Comparison of ENCODE assay signal across 10 mouse cellular contexts in genomic region chr4:63622378-63622835, GRCm38 (mm10). TPM values are rescaled to one million over a fixed set of nuclear protein-coding genes. Genes with fewer than 3 reads are reported as not detected.
DNase-seq lines count a peak whose midpoint lies in the region; ATAC-seq and TF ChIP-seq lines count a peak whose summit lies in the region.
"Had no signal": no experiment of that assay in that cellular context is flagged by ENCODE, and none has a peak within 500 bp of the region (broad histone marks: within the 10 kb centered on the region; RNA-seq: fewer than 3 reads in every experiment).

Gene Tex48, minus strand, starts transcription at chr4:63622428.

- no peak within 1 kb of the TSS for H3K9ac ChIP-seq in neural tube, embryonic 15.5 days (replicated peaks)
- H3K9ac ChIP-seq in neural tube, embryonic 11.5 days (ENCODE audit: low read length), result no peak within 1 kb of the TSS
- H3K9ac ChIP-seq: hindbrain, embryonic 15.5 days; neural tube, embryonic 12.5 days had no signal

- H3K27me3 ChIP-seq in neural tube, embryonic 15.5 days (replicated peaks), result no peaks in the 10 kb centered on the region
- H3K27me3 ChIP-seq in neural tube, embryonic 11.5 days (ENCODE audit: control insufficient read depth, insufficient read depth, low read length), result no peaks in the 10 kb centered on the region
- H3K27me3 ChIP-seq: hindbrain, embryonic 15.5 days; neural tube, embryonic 12.5 days had no signal

- peak; percentile 49 for TF ChIP-seq CTCF in gastrocnemius, adult 2 months (IDR thresholded peaks at IDR 0.05)

- no peak within 1 kb of the TSS for H3K4me3 ChIP-seq in gastrocnemius, adult 2 months
- H3K4me3 ChIP-seq in neural tube, embryonic 15.5 days (replicated peaks), result no peak within 1 kb of the TSS
- H3K4me3 ChIP-seq in neural tube, embryonic 11.5 days (ENCODE audit: low read depth, low read length), result no peak within 1 kb of the TSS
- H3K4me3 ChIP-seq: hindbrain, embryonic 15.5 days; neural tube, embryonic 12.5 days had no signal

- DNase-seq in gastrocnemius, adult 2 months, result peak; percentile 27
- DNase-seq in gastrocnemius, postnatal 4 days (ENCODE audit: low spot score in 2 of 2), result no peak
- peak; percentile 45 for DNase-seq in neural tube, embryonic 10.5 days (ENCODE audit: extremely low spot score, low spot score)
- peak; percentile 72 for DNase-seq in embryo, embryonic 10 days (ENCODE audit: low spot score)
- peak; percentile 54 for DNase-seq in neural tube, embryonic 11.5 days (ENCODE audit: low spot score)
- no peak for DNase-seq in urinary bladder, postnatal 36 days (ENCODE audit: low spot score in 2 of 2)

- no peak within 1 kb of the TSS for H3K27ac ChIP-seq in gastrocnemius, adult 2 months
- no peak within 1 kb of the TSS for H3K27ac ChIP-seq in neural tube, embryonic 15.5 days (replicated peaks)
- no peak within 1 kb of the TSS for H3K27ac ChIP-seq in neural tube, embryonic 11.5 days (ENCODE audit: low read depth, low read length)
- H3K27ac ChIP-seq: hindbrain, embryonic 15.5 days; neural tube, embryonic 12.5 days had no signal

- H3K9me3 ChIP-seq in neural tube, embryonic 15.5 days (replicated peaks), result no peaks in the 10 kb centered on the region
- H3K9me3 ChIP-seq in neural tube, embryonic 11.5 days (ENCODE audit: control insufficient read depth, low read length), result no peaks in the 10 kb centered on the region
- H3K9me3 ChIP-seq: hindbrain, embryonic 15.5 days; neural tube, embryonic 12.5 days had no signal

- intact Hi-C loops in gastrocnemius, adult 2 months (cut with DNase I), result loop anchor here (10.0 kb wide), 1 partner anchor 222 kb away; no protein-coding TSS in a partner anchor

- no peak within 1 kb of the TSS for H3K4me2 ChIP-seq in neural tube, embryonic 15.5 days
- H3K4me2 ChIP-seq in neural tube, embryonic 11.5 days (ENCODE audit: low read depth), result no peak within 1 kb of the TSS
- H3K4me2 ChIP-seq: hindbrain, embryonic 15.5 days; neural tube, embryonic 12.5 days had no signal

- WGBS in neural tube, embryonic 15.5 days, result 55% methylated on average over 5 of the region's 5 CpGs
- WGBS in neural tube, embryonic 11.5 days, result 64% methylated on average over 5 of the region's 5 CpGs

- no peak for ATAC-seq in neural tube, embryonic 15.5 days (ENCODE audit: low FRiP score)
- no peak for ATAC-seq in neural tube, embryonic 11.5 days (ENCODE audit: insufficient read depth, low FRiP score, low TSS enrichment)
- no peak; the same call in 1 of the 2 replicates for ATAC-seq in frontal cortex, adult (ENCODE audit: low TSS enrichment)

- no peaks in the 10 kb centered on the region for H3K4me1 ChIP-seq in neural tube, embryonic 15.5 days
- no peaks in the 10 kb centered on the region for H3K4me1 ChIP-seq in neural tube, embryonic 11.5 days (ENCODE audit: control insufficient read depth, insufficient read depth, low read length)
- H3K4me1 ChIP-seq: hindbrain, embryonic 15.5 days; neural tube, embryonic 12.5 days had no signal

- no peaks in the 10 kb centered on the region for H3K36me3 ChIP-seq in neural tube, embryonic 15.5 days
- H3K36me3 ChIP-seq in neural tube, embryonic 11.5 days (ENCODE audit: control insufficient read depth, insufficient read depth, low read length), result no peaks in the 10 kb centered on the region
- H3K36me3 ChIP-seq: hindbrain, embryonic 15.5 days; neural tube, embryonic 12.5 days had no signal

RNA-seq across cellular contexts. Expression of gene Tex48, which starts in this region (rescaled TPM):
- not detected for total RNA-seq in gastrocnemius, adult 2 months (2021)
- not detected for total RNA-seq in gastrocnemius, postnatal 4 days (2021)
- polyA plus RNA-seq in neural tube, embryonic 15.5 days (2015; fragmentation: Nextera tagmentation; extraction: Ambion mirVana), result not detected in 2 replicates
- not detected in 2 replicates for polyA plus RNA-seq in neural tube, embryonic 11.5 days (2014; fragmentation: Nextera tagmentation; extraction: Ambion mirVana)
- polyA plus RNA-seq: hindbrain, embryonic 15.5 days; neural tube, embryonic 12.5 days had no signal

Comparison
In these comparisons a context has a peak if more than half of its experiments do, and no peak if none do; other contexts are left out.
1. Peak in DNase-seq in gastrocnemius, adult 2 months; RNA of the gene not detected or under 1 TPM.
2. Peak in DNase-seq in neural tube, embryonic 11.5 days; RNA of the gene not detected or under 1 TPM.
3. DNase-seq: peak in neural tube, embryonic 10.5 days (single experiment) and embryo, embryonic 10 days (single experiment); none in gastrocnemius, postnatal 4 days (0 of 2) and urinary bladder, postnatal 36 days (0 of 2).